24 mouse cellular contexts compared by ENCODE assay signal in the genomic region with DNA sequence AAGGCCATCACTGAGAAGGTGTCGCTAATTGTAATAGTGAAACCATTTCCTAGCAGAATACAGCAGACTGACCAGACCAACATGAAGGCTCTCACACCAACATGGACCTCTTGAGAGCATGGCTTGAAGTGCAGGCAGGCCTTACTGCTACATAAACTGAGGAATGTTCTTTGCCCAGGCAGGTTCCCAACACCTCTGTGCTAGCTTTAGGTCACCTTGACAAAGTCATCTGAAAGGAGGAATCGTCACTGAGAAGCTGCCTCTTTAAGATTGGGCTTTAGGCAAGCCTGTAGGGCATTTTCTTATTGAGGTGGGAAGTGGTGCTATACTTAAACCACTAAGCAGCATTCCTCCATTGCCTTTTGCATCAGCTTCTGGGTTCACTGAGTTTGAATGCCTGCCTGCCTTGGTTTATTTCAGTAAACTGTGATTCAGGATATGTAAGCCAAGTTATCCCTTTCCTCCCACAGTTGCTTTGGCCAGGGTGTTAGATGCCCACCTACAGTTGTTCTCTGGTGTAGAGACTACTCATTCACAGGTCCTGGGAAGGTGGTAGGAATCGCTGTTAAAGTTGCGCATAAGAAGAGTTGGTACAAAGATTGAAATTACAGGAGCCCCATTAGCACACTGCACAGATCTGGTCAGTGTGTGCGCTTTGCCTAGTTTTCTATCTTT. TPM values are rescaled to one million over a fixed set of nuclear protein-coding genes. Genes with fewer than 3 reads are reported as not detected.
A peak's percentile ranks its signal among the peaks of the same experiment; 100 is the strongest.
DNase-seq lines count a peak whose midpoint lies in the region; ATAC-seq and TF ChIP-seq lines count a peak whose summit lies in the region.
"Had no signal": no experiment of that assay in that cellular context is flagged by ENCODE, and none has a peak within 500 bp of the region (broad histone marks: within the 10 kb centered on the region; RNA-seq: fewer than 3 reads in every experiment).

No protein-coding gene starts in this region.

- no peak overlapping the region for H3K4me2 ChIP-seq in kidney, embryonic 15.5 days
- no peak overlapping the region for H3K4me2 ChIP-seq in myocyte (ENCODE audit: low read depth)
- H3K4me2 ChIP-seq: embryonic facial prominence, embryonic 12.5 days; forebrain, embryonic 13.5 days; hindbrain, embryonic 12.5 days had no signal

- H3K36me3 ChIP-seq in kidney, embryonic 15.5 days: peaks cover 86% of the 10 kb centered on the region
- H3K36me3 ChIP-seq in kidney, adult 2 months (ENCODE audit: control insufficient read depth, insufficient read depth, low read length): peaks cover 5% of the 10 kb centered on the region; the same call in 1 of the 2 replicates
- H3K36me3 ChIP-seq in myocyte (ENCODE audit: control insufficient read depth, insufficient read depth): peaks cover 35% of the 10 kb centered on the region

- peak overlapping the region; percentile 22; the same call in 1 of the 2 replicates for H3K27ac ChIP-seq in kidney, embryonic 15.5 days
- H3K27ac ChIP-seq in kidney, adult 2 months (ENCODE audit: insufficient read depth, low read depth, low read length): no peak overlapping the region
- H3K27ac ChIP-seq: embryonic facial prominence, embryonic 12.5 days; forebrain, embryonic 13.5 days; heart, embryonic 10.5 days; hindbrain, embryonic 12.5 days had no signal

- H3K79me2 ChIP-seq in myocyte (ENCODE audit: control insufficient read depth, insufficient read depth): no peaks in the 10 kb centered on the region

- no peak overlapping the region for H3K9ac ChIP-seq in kidney, embryonic 15.5 days
- H3K9ac ChIP-seq: embryonic facial prominence, embryonic 12.5 days; forebrain, embryonic 13.5 days; forebrain, postnatal 0 days; hindbrain, embryonic 12.5 days had no signal

- no peak for DNase-seq in kidney, adult 2 months
- peak; percentile 76 for DNase-seq in R1 (ENCODE audit: low read depth, low spot score)
- DNase-seq in ovary, postnatal 36 days (ENCODE audit: low spot score): no peak
- DNase-seq in lung, postnatal 36 days: no peak
- DNase-seq: adrenal gland, postnatal 10 days; cerebellum, adult 11-12 months; cerebellum, adult 9-10 months; cerebellum, postnatal 25 days; forebrain, postnatal 0 days; gastrocnemius, postnatal 36 days; heart, adult 18-20 months; heart, postnatal 10 days; heart, postnatal 4 days had no signal

- H3ac ChIP-seq in myocyte (ENCODE audit: control insufficient read depth, insufficient read length): no peak overlapping the region

- peaks cover 9% of the 10 kb centered on the region for H3K4me1 ChIP-seq in kidney, embryonic 15.5 days
- peaks cover 3% of the 10 kb centered on the region; the same call in 1 of the 2 replicates for H3K4me1 ChIP-seq in kidney, adult 2 months (ENCODE audit: control insufficient read depth, insufficient read depth, low read length)

- H3K9me3 ChIP-seq in kidney, embryonic 15.5 days (replicated peaks): no peaks in the 10 kb centered on the region
- H3K9me3 ChIP-seq: embryonic facial prominence, embryonic 12.5 days; forebrain, embryonic 13.5 days; heart, embryonic 10.5 days; hindbrain, embryonic 12.5 days had no signal

- no peak for TF ChIP-seq POLR2A in kidney, adult 2 months (IDR thresholded peaks at IDR 0.05; ENCODE audit: low read depth, low read length)
- TF ChIP-seq POLR2A in myocyte (IDR thresholded peaks at IDR 0.05; ENCODE audit: insufficient read length, low read depth): no peak

- TF ChIP-seq CTCF in kidney, adult 2 months (conservative IDR thresholded peaks at IDR 0.05; ENCODE audit: insufficient read depth, insufficient read length, low read depth, low read length): no peak

- H3K4me3 ChIP-seq in kidney, embryonic 15.5 days (replicated peaks): no peak overlapping the region
- no peak overlapping the region for H3K4me3 ChIP-seq in kidney, adult 2 months (ENCODE audit: insufficient read depth, low read depth, low read length)
- no peak overlapping the region for H3K4me3 ChIP-seq in myocyte
- H3K4me3 ChIP-seq: embryonic facial prominence, embryonic 12.5 days; forebrain, embryonic 13.5 days; heart, embryonic 10.5 days; hindbrain, embryonic 12.5 days had no signal

- 93% methylated on average over 5 of the region's 5 CpGs for WGBS in kidney, embryonic 15.5 days
- WGBS in kidney, adult 2 months: 87% methylated on average over 5 of the region's 5 CpGs

- H3K27me3 ChIP-seq in kidney, embryonic 15.5 days: no peaks in the 10 kb centered on the region
- no peaks in the 10 kb centered on the region for H3K27me3 ChIP-seq in kidney, adult 2 months (replicated peaks; ENCODE audit: control insufficient read depth, insufficient read depth, low read length)
- H3K27me3 ChIP-seq in myocyte (ENCODE audit: control insufficient read depth, insufficient read depth, insufficient read length): no peaks in the 10 kb centered on the region
- H3K27me3 ChIP-seq: CH12.LX; embryonic facial prominence, embryonic 12.5 days; forebrain, embryonic 13.5 days; hindbrain, embryonic 12.5 days; Patski had no signal

- ATAC-seq in kidney, embryonic 15.5 days (replicated peaks; ENCODE audit: low FRiP score): no peak
- no peak for ATAC-seq in erythroblast, adult 5-6 weeks (replicated peaks; ENCODE audit: low FRiP score, poor library complexity, severe bottlenecking)
- ATAC-seq: forebrain, embryonic 13.5 days; forebrain, postnatal 0 days; hindbrain, embryonic 16.5 days; inflammation-experienced regulatory T-cells, adult 6 months; Patski had no signal

TF ChIP-seq in myocyte, 11 proteins besides CTCF, POLR2A, EP300 and RAD21:
- TF ChIP-seq POLR2AphosphoS2 (IDR thresholded peaks at IDR 0.05; ENCODE audit: insufficient read length, low read depth) (peak; percentile 21), TCF3 (IDR thresholded peaks at IDR 0.05; ENCODE audit: insufficient read length, low read depth) (no peak), MAX (IDR thresholded peaks at IDR 0.05; ENCODE audit: low read depth) (no peak)

RNA-seq across cellular contexts. Expression of gene Snapc5, which starts 5.2 kb away (rescaled TPM):
- 34.3 and 35.6 TPM in 2 replicates for polyA plus RNA-seq in kidney, embryonic 15.5 days (2015; fragmentation: Nextera tagmentation; extraction: Ambion mirVana)
- 15.8 and 24.9 TPM in 2 replicates for polyA plus RNA-seq in kidney, adult 2 months (2012; rRNA removed)
- polyA plus RNA-seq in myocyte (2012; fragmentation: generic; extraction: Trizol): 6.0 TPM
- 4.0 and 5.9 TPM in 2 replicates for total RNA-seq in erythroblast, adult 5-6 weeks (2015; ENCODE audit: low replicate concordance)
- total RNA-seq in erythroblast, adult 5-6 weeks (2017; ENCODE audit: low replicate concordance): 5.5 and 17.8 TPM in 2 replicates

RNA-seq across cellular contexts. Expression of gene Rpl4, which starts 11.1 kb away (rescaled TPM):
- 1,178 and 1,188 TPM in 2 replicates for polyA plus RNA-seq in kidney, embryonic 15.5 days (2015; fragmentation: Nextera tagmentation; extraction: Ambion mirVana)
- polyA plus RNA-seq in kidney, adult 2 months (2012; rRNA removed): 373 and 421 TPM in 2 replicates
- 1,028 TPM for polyA plus RNA-seq in myocyte (2012; fragmentation: generic; extraction: Trizol)
- total RNA-seq in erythroblast, adult 5-6 weeks (2015; ENCODE audit: low replicate concordance): 751 and 812 TPM in 2 replicates
- 573 and 578 TPM in 2 replicates for total RNA-seq in erythroblast, adult 5-6 weeks (2017; ENCODE audit: low replicate concordance)

RNA-seq across cellular contexts. Expression of gene Zwilch, which starts 11.4 kb away (rescaled TPM):
- polyA plus RNA-seq in kidney, embryonic 15.5 days (2015; fragmentation: Nextera tagmentation; extraction: Ambion mirVana): 26.3 and 29.1 TPM in 2 replicates
- 0.35 and 0.77 TPM in 2 replicates for polyA plus RNA-seq in kidney, adult 2 months (2012; rRNA removed)
- 7.1 TPM for polyA plus RNA-seq in myocyte (2012; fragmentation: generic; extraction: Trizol)
- 17.3 and 19.6 TPM in 2 replicates for total RNA-seq in erythroblast, adult 5-6 weeks (2015; ENCODE audit: low replicate concordance)
- total RNA-seq in erythroblast, adult 5-6 weeks (2017; ENCODE audit: low replicate concordance): 41.9 and 48.5 TPM in 2 replicates

RNA-seq across cellular contexts. Expression of gene Uchl4, which starts 50.7 kb away (rescaled TPM):
- 2.9 and 3.0 TPM in 2 replicates for polyA plus RNA-seq in kidney, embryonic 15.5 days (2015; fragmentation: Nextera tagmentation; extraction: Ambion mirVana)
- polyA plus RNA-seq in kidney, adult 2 months (2012; rRNA removed): 0.11 and 0.15 TPM in 2 replicates
- polyA plus RNA-seq in myocyte (2012; fragmentation: generic; extraction: Trizol): 0.34 TPM
- total RNA-seq in erythroblast, adult 5-6 weeks (2015; ENCODE audit: low replicate concordance): not detected in 2 replicates
- 0.26 TPM in 1 of 2 replicates, not detected in the other for total RNA-seq in erythroblast, adult 5-6 weeks (2017; ENCODE audit: low replicate concordance)
- total RNA-seq: forebrain, postnatal 0 days had no signal
